Mouse (Mus musculus) midbrain, embryonic 10.5 days (tissue): Measurements from ENCODE around the gene Med24. TPM values are rescaled to one million over a fixed set of nuclear protein-coding genes. Genes with fewer than 3 reads are reported as not detected.
"Not testable (repeated sequence)": the region's sequence is repeated elsewhere in the genome, so short reads cannot be mapped to it uniquely, and the experiment has no call there.

Experiments
- DNase-seq: peaks from one replicate; pipeline ENCODE4 v3.0.0-alpha.2; 2017; ENCODE audit warnings: low spot score
- H3K27ac ChIP-seq: fragments of 300-500 bp; sonication (generic); replicated peaks from 2 replicates; pipeline ENCODE4 v1.5.1; 2016; ENCODE audit warnings: mild to moderate bottlenecking
- H3K27me3 ChIP-seq: fragments of 300-500 bp; sonication (generic); 2 replicates; pipeline ENCODE4 v1.6.1; 2016; ENCODE audit warnings: low read depth, mild to moderate bottlenecking; ENCODE audit not compliant: poor library complexity, severe bottlenecking
- H3K36me3 ChIP-seq: fragments of 300-500 bp; sonication (generic); 2 replicates; pipeline ENCODE4 v1.6.1; 2016; ENCODE audit warnings: mild to moderate bottlenecking, moderate library complexity
- H3K4me1 ChIP-seq: fragments of 300-500 bp; sonication (generic); 2 replicates; pipeline ENCODE4 v1.6.1; 2016
- H3K4me3 ChIP-seq: fragments of 300-500 bp; sonication (generic); 2 replicates; pipeline ENCODE4 v1.5.1; 2016; ENCODE audit warnings: mild to moderate bottlenecking, moderate library complexity
- H3K9me3 ChIP-seq: fragments of 300-500 bp; sonication (generic); replicated peaks from 2 replicates; pipeline ENCODE4 v1.6.1; 2016; ENCODE audit warnings: mild to moderate bottlenecking
- WGBS: fragments of 180-500 bp; shearing (Covaris S2); methylation state at CpG from one replicate; pipeline ENCODE4 v1.1.7; 2016; 5-methylcytosine and 5-hydroxymethylcytosine counted together
- polyA plus RNA-seq: library from polyadenylated mRNA; unstranded; fragments of >200 nt; fragmentation: Nextera tagmentation; extraction: Ambion mirVana; gene quantifications from 2 replicates; pipeline ENCODE4 v1.2.1, GENCODE M21; 2016

Gene Med24
- polyA plus RNA-seq, 1 experiment from 2014 or later: 74.1 TPM

DNA sequence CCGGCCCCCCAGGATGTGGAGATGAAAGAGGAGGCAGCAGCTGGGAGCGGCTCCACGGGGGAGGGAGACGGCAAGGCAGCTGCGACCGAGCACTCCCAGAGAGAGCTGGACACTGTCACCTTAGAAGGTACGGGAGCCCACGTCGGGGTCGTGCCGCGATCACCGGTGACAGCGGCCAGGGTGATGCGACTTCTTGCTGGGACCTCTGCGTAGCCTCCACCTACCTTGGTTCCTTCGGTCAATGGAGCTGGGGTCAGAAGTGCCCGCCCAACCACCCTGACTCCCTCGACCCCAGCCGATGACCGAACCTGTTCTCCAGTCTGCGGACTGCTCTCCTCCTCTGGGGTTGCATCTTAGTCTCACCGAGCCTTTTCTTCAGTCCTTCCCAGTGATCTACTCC, 46.4 kb downstream of the Med24 start:
- DNase-seq: peak; percentile 18
- H3K9me3 ChIP-seq: no peaks in the 10 kb centered on the region
- H3K4me3 ChIP-seq: peak overlapping the region; percentile 70
- H3K36me3 ChIP-seq: peaks cover 34% of the 10 kb centered on the region
- peak overlapping the region; percentile 96 for H3K27ac ChIP-seq
- no peaks in the 10 kb centered on the region for H3K27me3 ChIP-seq
- peaks cover 19% of the 10 kb centered on the region for H3K4me1 ChIP-seq
- WGBS: under 1% methylated on average over 23 of the region's 23 CpGs

DNA sequence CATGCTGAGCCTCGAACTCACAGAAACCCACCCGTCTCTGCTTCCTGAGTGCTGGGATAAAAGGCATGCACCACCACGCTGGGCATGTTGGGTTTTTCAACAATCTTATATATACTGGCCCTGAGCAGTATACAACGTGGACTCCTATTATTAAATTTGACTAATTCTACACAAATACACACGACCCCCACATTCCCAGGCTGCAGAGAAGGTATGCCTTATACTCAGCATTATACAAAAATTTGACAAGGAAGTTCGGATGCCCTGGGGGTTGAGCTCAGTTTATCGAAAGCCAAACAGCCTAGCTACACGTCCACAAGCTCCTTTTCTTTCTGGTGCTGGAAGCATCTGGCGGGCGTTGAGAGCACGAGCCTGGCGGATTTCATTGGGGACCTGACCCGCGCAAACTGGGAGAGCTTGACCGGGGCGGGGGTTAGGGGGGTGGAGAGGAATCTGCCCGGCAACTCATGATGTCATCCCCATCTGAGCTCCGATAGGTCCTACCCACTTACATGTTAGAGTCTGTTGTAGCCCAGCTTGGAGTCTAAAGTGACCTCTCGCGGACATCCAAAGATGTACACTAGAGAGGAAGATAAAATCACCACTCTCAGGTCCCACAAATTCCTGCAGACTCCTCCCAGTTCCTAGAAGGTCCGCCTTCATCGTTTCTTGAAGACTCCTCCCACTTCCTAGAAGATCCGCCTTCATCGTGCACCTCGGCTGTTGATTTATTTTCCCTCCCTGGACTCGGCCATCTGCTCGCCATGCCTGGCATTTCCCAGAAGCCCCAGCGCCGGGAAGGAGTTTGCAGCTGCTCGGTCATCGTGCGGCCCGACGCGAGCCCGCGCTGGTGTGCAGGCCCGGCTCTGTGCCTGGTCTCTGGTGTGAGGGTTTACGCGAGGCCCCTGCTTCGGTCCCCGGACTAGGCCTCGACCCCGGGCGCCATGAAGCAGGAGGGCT, 47.2 kb downstream of the Med24 start, which contains the start of gene Psmd3:
Gene Psmd3, plus strand, starts transcription at position 769 of the 960 bp plus-strand sequence.
- peak; percentile 98 for DNase-seq
- 7% methylated on average over 45 of the region's 45 CpGs for WGBS
- H3K4me1 ChIP-seq: peaks cover 19% of the 10 kb centered on the region
- peaks cover 27% of the 10 kb centered on the region for H3K36me3 ChIP-seq
- H3K4me3 ChIP-seq: peak within 1 kb of the TSS; percentile 70
- H3K27ac ChIP-seq: peak within 1 kb of the TSS; percentile 96
- H3K9me3 ChIP-seq: no peaks in the 10 kb centered on the region
- no peaks in the 10 kb centered on the region for H3K27me3 ChIP-seq

DNA sequence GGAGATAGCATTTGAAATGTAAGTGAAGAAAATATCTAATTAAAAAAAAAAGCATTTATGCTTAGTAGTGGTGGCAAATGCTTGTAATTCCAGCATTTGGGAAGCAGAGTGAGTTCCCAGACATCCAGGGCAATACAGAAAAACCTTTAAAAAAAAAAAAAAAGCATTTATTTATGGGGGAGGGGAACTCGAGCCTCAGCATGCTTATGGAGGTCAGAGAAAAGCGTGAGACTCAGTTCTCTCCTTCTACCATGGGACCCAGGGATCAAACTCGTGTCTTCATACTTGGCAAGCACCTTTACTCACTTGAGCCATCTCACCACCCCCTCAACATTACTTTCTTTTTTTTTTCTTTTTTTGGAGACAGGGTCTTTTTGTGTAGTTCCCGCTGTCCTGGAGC, 48.0 kb downstream of the Med24 start:
- peaks cover 18% of the 10 kb centered on the region for H3K36me3 ChIP-seq
- 82% methylated on average over 4 of the region's 4 CpGs for WGBS
- peaks cover 19% of the 10 kb centered on the region for H3K4me1 ChIP-seq
- no peak overlapping the region for H3K4me3 ChIP-seq
- no peaks in the 10 kb centered on the region for H3K27me3 ChIP-seq
- no peak for DNase-seq
- H3K27ac ChIP-seq: peak overlapping the region; percentile 96; the same call in 1 of the 2 replicates
- H3K9me3 ChIP-seq: no peaks in the 10 kb centered on the region

DNA sequence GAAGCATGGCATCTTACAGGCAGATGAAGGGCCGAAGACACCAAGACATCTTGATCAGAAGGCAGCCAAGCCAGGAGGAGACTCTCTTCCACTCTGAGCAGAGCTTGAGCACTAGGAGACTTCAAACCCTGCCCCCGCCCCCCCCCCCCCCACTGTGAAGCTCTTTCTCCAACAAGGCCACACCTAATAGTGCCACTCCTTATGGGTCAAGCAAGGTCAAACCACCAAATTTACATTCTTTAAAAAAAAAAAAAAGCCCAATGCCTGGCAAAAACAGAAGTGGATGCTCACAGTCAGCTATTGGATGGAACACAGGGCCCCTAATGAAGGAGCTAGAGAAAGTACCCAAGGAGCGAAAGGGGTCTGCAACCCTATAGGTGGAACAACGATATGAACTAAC, 48.6 kb downstream of the Med24 start:
- H3K4me1 ChIP-seq: peaks cover 19% of the 10 kb centered on the region
- peaks cover 12% of the 10 kb centered on the region for H3K36me3 ChIP-seq
- H3K9me3 ChIP-seq, H3K27ac ChIP-seq, DNase-seq, H3K4me3 ChIP-seq, H3K27me3 ChIP-seq: not testable (repeated sequence)
- 83% methylated on average over 4 of the region's 4 CpGs for WGBS

DNA sequence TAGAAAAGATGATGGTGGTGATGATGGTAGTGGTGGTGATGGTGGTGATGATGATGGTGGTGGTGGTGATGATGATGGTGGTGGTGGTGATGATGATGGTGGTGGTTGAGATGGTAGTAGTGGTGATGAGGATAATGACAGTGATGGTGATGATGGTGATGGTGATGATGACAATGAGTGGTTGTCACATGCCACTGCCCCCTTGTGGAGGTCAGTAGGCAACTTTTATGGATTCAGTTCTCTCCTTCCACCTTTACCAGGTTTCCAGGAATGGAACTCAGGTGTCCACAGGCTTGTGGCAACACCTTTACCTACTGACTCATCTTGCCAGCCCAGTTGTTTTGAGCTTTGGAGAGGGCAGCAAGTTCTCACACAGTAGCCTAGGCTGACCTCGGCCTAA, 49.2 kb downstream of the Med24 start:
- Histone ChIP-seq H3K9me3 (no peaks in the 10 kb centered on the region), H3K36me3 (peaks cover 6% of the 10 kb centered on the region; the same call in 1 of the 2 replicates), H3K27ac (no peak overlapping the region), H3K4me3 (no peak overlapping the region), H3K27me3 (no peaks in the 10 kb centered on the region), H3K4me1 (peaks cover 19% of the 10 kb centered on the region)
- no peak for DNase-seq
- WGBS: 95% methylated on average over 1 of the region's 1 CpGs

DNA sequence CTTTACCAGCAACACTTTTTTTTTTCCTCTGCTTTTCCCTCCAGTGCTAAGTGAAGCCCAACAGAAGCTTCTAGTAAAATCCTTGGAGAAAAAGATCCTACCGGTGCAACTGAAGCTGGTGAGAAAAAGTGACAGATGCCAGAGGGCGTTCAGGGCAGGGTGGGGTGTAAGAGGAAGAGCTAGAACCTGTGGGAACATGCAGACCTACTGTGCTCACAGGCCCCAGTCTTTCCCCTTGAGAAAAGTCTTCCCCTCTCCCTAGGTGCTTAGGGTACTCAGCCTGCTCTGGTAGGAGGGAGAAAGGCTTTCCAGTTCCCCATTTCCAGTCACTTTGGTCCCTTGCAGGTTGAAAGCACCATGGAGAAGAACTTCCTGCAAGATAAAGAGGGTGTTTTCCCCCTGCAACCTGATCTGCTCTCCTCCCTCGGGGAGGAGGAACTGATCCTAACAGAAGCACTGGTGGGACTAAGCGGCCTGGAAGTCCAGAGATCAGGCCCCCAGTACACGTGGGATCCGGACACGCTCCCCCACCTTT, 53.3 kb downstream of the Med24 start:
- Histone ChIP-seq H3K27ac (no peak overlapping the region), H3K4me3 (no peak overlapping the region), H3K9me3 (no peaks in the 10 kb centered on the region), H3K4me1 (no peaks in the 10 kb centered on the region), H3K36me3 (no peaks in the 10 kb centered on the region), H3K27me3 (peaks cover 6% of the 10 kb centered on the region; the same call in 1 of the 2 replicates)
- WGBS: 51% methylated on average over 7 of the region's 7 CpGs
- no peak for DNase-seq

DNA sequence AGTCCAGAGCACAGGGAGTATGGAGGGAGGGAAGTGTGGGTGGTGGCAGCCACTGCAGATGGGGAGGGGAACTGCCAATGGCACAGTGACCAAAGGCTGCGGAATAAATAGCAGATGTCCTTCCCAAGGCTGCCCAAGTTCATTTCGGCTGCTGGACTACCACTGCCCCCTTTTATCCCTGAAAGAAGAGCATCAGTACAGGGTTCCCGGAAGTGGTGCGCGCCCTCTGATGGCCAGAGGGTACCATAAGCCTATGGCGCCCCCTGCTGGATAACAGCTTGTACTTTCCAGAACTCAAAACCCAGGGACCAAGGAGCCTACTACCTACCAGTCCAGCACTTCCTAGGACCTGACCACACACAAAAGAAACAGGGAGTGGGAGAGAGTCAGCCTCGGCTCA, 56.1 kb downstream of the Med24 start:
- H3K4me3 ChIP-seq, H3K36me3 ChIP-seq, H3K9me3 ChIP-seq, H3K4me1 ChIP-seq: not testable (repeated sequence)
- H3K27me3 ChIP-seq: peaks cover 25% of the 10 kb centered on the region
- H3K27ac ChIP-seq: peak overlapping the region; percentile 34; the same call in 1 of the 2 replicates
- DNase-seq: peak; percentile 68
- 3% methylated on average over 7 of the region's 7 CpGs for whole genome bisulfite sequencing

DNA sequence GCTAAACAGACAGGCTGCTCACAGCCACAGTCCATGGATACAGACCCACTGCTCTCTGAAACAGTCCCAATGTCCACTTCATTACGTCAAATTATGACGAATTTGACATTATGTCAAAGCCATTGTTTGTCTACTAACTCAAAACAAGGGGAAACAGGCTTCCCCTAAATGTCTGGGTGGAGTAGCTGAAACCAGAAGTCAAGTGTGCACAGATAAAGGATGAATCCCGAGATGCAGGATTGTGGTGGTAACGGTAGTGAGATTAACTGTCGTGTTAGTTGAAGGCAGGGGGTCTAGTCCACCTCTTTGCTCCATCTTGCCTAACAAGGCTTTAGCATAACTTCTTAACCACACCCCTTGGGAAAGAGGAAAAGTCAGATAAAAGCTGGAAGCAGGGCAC, 56.8 kb downstream of the Med24 start:
- DNase-seq: no peak
- H3K4me3 ChIP-seq: no peak overlapping the region
- 0 out of 2 replicates have a peak, but pooled peaks cover 2% of the 10 kb centered on the region for H3K4me1 ChIP-seq
- H3K9me3 ChIP-seq: no peaks in the 10 kb centered on the region
- peaks cover 32% of the 10 kb centered on the region for H3K27me3 ChIP-seq
- H3K36me3 ChIP-seq: no peaks in the 10 kb centered on the region
- H3K27ac ChIP-seq: peak overlapping the region; percentile 34; the same call in 1 of the 2 replicates
- 91% methylated on average over 5 of the region's 5 CpGs for WGBS

DNA sequence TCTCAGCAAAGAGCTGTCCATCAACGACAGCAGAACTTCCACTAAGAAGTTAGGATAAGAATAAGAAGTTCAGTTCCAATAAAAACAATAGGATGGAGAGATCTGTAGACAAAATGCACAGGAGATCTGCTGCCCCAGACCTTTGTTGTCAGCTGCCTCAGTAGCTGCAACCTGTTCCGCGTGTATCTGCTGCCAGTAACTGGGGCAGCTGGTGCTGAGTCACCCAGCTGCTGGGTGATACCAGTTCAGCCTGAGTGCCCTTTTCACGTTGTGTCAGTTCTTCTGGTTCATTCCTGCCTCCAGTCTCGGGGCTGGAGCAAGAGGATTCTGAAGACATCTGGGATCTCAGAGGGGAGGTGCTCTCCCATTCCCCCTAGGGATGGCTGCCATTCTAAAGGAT, 57.4 kb downstream of the Med24 start:
- 69% methylated on average over 5 of the region's 5 CpGs for WGBS
- no peak for DNase-seq

DNA sequence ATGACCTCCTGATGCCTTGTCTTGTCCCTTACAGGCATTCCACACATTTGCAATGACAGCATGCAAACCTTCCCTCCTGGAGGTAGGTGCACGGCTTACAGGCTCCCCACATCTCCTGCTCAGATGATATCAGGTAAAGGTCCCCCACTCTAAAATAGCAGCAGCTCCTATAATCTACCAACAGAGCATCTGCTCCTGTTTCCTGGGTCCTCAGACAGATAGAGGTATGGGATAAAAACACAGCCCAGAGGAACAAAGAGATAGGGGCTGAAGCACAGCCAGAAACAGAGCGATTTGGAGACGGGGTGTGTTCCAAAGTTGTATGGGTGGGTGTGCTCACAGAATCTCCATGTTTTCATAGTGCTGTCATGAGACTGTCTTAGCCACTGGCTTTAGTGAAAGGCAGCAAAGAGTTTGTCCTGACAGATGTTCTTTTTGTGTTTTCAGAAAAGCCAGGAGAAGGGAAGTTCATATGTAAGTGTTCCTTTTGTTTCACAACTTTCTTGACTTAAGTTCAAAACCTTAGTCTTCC, 57.9 kb downstream of the Med24 start:
- Histone ChIP-seq H3K4me1 (0 out of 2 replicates have a peak, but pooled peaks cover 2% of the 10 kb centered on the region), H3K27ac (no peak overlapping the region), H3K9me3 (no peaks in the 10 kb centered on the region), H3K36me3 (no peaks in the 10 kb centered on the region), H3K4me3 (no peak overlapping the region), H3K27me3 (peaks cover 43% of the 10 kb centered on the region)
- no peak for DNase-seq
- 82% methylated on average over 3 of the region's 3 CpGs for WGBS

More for the DNA sequence above, 57.4 kb downstream of the Med24 start:
- Histone ChIP-seq H3K27me3 (peaks cover 38% of the 10 kb centered on the region), H3K4me3 (no peak overlapping the region), H3K4me1 (0 out of 2 replicates have a peak, but pooled peaks cover 2% of the 10 kb centered on the region), H3K27ac (no peak overlapping the region), H3K36me3 (no peaks in the 10 kb centered on the region), H3K9me3 (no peaks in the 10 kb centered on the region)

DNA sequence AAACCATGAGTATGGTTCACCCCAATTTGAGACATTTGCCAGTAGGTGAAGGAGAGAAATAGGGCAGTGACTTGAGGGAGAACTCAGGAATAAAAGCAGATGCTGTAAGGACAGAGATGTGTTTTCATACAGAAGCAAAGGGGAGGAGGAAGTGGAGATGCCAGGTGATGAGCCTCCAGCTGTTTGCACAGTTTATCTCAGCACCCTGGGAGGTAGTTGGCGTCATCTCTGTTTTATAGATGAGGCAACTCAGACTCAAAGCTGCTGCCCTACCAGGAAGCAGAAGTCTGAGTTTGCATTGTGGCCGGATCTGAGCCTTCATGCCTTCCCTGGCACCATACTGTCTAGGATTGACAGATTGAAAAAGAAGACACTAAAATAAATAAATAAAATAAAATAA, 60.3 kb downstream of the Med24 start:
- Histone ChIP-seq H3K9me3 (no peaks in the 10 kb centered on the region), H3K27ac (no peak overlapping the region), H3K4me3 (no peak overlapping the region), H3K36me3 (no peaks in the 10 kb centered on the region), H3K27me3 (peaks cover 49% of the 10 kb centered on the region), H3K4me1 (0 out of 2 replicates have a peak, but pooled peaks cover 2% of the 10 kb centered on the region)
- WGBS: 73% methylated on average over 2 of the region's 2 CpGs
- no peak for DNase-seq

DNA sequence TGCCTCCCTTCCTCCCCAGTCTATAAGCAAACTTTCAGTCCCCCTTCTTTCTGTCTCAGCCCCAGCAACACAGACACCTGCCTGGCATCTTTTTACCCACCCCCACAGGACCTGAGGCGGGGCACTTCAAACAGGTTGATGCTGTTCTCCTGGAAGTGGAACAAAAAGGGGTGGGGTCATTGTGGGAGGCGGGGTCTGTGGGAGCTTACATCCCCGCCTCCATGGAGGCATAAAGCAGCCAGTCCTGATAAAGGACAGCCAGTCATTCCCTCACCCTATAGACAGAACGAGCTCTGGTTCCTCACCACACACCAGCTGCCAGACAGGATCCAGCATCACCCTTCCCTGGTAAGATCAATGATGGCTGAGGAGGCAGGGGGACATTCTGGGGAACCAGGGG, 65.1 kb downstream of the Med24 start, which contains the start of gene Gsdma:
Gene Gsdma, plus strand, starts transcription at position 261 of the 400 bp plus-strand sequence.
- H3K27me3 ChIP-seq: peaks cover 34% of the 10 kb centered on the region
- WGBS: 36% methylated on average over 4 of the region's 4 CpGs
- no peak for DNase-seq
- peaks cover 8% of the 10 kb centered on the region for H3K4me1 ChIP-seq
- no peak within 1 kb of the TSS for H3K27ac ChIP-seq
- H3K36me3 ChIP-seq: no peaks in the 10 kb centered on the region
- no peak within 1 kb of the TSS for H3K4me3 ChIP-seq
- H3K9me3 ChIP-seq: no peaks in the 10 kb centered on the region
